Mouse (Mus musculus) NIH3T3 (cell line): Measurements from ENCODE around the gene Plcb4.

Source experiments
- DNase-seq: peaks from one replicate; pipeline ENCODE4 v3.0.0-alpha.2; 2012; ENCODE audit warnings: low read depth

Plcb4 gene

DNA sequence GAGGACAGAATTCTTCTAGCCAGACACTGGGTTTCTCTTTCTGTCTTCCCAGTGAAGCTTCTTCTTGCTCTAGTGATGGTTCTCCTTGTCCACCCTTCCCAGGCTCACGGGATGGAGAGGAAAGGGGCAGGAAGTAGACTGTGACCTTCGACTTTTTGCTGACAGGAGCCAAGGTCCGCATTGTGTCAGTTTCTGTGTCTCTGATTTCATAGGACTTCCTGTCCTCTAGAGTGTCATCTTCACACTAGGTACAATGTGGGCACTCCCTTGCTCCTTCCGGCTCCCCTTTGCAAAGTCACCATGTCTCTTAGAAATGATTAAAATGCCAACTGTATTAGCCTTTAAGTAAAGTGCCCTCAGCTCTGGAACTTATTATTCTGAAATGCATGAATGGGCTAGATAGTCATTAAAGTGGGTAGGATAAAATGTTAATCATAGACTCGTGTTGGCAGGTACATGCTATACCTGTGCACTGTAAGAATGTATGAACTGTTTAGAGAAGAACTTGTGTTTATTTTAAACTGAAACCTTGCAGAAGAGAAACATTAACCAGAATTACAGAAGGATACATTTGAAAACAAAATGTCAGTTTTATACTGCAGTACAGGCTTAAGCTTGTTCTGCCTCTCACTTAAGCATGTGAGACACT is 152.8 kb downstream of the Plcb4 start:
- no peak for DNase-seq

DNA sequence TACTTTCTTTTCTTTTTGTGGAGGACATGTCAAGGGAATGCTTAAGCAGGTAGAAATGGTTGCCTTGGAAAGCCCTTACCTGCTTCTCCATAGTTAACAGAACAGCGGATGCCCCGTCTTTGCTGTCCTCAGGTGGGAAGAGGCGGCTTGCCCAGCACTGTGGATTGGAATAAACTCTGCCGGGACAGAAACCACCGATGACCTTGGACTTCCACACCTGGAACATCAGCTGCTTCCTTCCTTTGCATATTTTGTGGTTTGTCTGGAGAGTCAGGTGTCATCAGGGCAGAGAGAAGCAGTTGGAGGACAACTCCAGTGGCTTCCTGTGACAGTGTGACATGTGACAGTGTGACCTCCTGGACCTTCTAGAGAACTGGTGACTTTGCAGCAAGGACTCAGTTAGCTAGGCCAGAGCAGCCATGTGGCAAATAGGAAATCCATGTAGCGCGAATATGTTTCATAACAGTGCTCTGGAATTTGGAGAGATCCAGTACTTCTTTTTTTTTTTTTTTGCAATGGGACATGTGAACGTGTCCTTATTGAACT is 154.0 kb downstream of the Plcb4 start:
- DNase-seq = no peak

GRCm38 (mm10) chr2:135820691-135821090 is 161.9 kb downstream of the Plcb4 start:
- DNase-seq = no peak

GRCm38 (mm10) chr2:135823690-135824089 is 164.9 kb downstream of the Plcb4 start:
- no peak for DNase-seq

DNA sequence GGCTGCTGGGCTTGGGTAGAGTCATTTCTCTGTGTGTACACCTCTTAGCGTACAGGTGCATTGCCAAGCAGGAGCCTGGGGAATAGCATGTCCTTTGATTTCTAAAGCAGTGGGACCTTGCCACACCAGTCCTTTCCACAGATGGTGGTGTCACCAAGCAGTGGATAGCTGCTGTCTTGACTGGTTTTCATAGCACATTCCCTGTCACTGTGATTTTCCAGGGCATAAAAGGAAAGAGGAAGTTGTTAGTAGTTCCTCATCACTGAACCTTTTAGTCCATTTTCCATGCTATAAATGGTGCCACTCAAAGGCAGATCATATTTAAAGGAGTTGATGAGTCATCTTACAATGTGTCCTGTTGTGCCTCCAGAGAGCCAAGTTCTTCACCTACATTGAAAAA is 165.9 kb downstream of the Plcb4 start:
- DNase-seq = no peak

DNA sequence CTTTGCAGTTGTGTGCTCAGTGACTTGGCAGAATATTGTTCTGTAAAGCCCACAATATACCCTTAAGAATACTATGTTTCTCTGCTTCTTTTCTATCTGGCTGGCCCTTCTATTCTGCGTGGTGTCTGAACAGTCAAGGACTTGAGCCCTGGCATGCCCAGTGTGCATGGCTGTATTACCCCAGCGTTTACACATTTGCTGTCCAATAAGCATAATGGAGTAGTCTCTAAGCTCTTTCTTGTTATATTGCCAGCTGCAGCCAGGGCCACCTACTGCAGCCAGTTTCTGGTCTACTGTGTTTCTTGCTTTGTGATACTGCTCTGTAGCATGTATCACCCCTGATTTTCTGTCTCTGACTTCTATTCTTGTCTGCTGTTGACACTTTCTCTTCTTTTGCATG is 166.8 kb downstream of the Plcb4 start:
- DNase-seq = no peak

DNA sequence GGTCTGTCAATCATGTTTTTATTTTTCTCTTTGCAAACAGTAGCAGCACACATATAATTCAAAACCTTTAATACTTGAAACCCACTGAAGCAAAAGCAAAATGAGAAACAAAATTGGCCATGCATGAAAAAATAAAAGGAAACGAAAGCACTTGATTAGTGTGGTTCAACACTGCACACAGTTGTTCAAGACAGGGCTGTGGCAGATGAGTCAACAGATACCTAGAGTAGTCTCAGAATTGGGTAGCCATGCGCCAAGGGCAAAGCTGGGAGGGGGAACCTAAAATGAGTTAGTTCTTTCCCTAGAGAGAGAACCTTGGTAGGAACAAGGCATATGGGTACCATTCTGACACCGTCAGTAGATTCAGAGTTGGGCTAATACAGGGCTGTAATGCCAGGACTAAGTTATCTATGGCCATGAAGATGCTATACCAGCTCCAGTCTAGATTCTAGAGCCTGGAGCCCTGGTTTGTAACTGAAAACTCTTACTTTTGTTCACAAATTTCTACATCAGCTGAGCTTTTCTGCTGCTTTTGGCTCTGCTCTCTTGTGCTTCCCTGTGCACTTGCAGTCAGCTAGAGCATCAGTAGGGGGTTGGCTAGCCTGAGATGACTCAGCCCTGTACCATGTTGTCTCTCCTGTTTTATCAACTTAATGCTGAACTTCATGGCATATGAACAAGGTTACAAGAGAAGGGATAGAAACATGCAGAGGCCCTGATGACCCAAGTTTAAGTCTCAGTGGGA is 168.0 kb downstream of the Plcb4 start:
- DNase-seq = peak; percentile 35

DNA sequence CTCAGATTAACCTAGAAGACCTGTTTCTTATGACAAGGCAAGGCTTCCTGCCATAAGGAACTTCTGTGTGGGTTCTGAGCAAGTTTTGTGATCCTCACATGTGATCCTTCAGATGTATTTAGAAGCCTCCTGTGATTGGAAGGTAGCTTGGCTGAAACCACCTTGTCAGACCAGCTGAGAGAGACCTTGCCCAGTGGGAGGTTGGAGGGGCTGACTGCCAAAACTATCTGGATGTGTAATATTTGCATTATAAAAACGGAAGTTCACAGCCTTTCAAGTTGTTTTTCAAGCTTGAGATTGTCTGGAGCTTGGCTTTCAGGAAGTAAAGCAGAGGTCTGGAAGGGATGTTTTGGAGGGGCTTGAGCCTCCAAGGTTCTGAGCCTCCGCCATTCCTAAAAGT is 169.6 kb downstream of the Plcb4 start:
- DNase-seq = no peak

DNA sequence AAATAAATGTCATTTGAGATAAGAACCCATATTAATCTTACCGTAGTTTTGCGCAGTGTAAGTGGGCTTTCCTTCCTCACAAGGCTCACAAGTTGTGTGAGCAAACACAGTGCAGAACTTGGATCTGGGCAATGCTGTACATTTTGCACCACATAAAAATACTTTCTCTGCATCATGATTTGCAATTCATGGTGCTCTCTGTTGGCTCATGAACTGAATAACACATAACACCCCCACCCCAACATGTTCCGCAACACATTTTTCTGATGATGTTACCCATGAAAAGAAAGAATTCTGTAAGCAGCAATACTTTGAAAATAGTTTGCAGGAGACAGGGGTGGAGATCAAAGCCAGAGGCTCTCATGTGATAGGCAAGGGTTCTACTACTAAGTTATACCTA is 174.9 kb downstream of the Plcb4 start:
- DNase-seq = no peak

- DNase-seq = no peak
Measured at GRCm38 (mm10) chr2:135834435-135834834, 175.6 kb downstream of the Plcb4 start.

DNA sequence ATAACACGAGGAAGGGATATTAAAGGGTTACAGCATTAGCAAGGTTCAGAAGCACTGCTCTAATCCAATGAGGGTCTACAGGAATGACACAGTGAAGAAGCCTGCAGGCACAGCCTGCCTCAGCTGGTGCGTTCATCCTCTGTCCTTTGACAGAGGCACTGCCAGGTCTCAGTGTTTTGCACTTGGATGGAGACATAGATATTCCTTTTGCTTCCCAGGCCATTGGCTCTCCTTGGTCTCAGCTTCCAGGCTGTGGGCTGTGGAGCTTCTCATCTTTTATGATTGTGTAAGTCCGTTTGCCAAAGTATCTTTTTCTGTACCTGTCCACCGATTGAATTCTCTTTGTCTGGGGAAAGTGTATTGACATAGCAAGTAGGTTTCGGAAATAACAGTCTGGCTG is 177.1 kb downstream of the Plcb4 start:
- no peak for DNase-seq

- no peak for DNase-seq
Measured at GRCm38 (mm10) chr2:135836426-135836825, 177.6 kb downstream of the Plcb4 start.

- no peak for DNase-seq
Measured at GRCm38 (mm10) chr2:135837730-135838129, 178.9 kb downstream of the Plcb4 start.

- no peak for DNase-seq
Measured at GRCm38 (mm10) chr2:135838135-135838534, 179.3 kb downstream of the Plcb4 start.

DNA sequence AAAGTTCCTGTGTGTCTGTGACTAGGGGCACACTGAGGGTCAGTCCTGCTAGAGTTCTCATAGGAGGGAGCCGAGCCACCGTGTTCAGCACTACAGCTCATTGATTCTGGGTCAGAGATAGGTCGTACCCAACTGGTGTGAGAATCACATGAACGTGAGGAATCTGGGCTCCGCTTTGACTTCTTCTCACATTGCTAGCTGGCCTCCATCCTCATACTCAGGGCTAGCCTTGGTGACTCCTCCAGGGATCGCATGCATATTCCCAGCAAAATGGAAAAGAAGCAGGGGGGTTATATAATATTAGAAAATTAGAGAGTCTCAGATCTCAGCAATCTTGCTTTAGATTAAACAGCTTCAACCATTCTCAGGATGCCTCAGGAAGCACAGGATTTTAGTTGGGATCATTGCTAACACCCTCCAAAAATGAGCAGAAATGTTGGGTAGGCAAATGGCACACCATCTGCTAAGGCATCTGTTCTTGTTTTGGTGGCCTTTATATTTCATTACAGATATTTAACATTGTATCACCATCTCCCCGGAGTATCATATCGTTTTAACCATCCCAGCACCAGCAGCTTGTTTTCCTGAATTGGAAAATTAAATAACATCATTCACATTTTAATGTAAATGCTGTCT is 180.0 kb downstream of the Plcb4 start:
- no peak for DNase-seq

- DNase-seq = no peak
Measured at GRCm38 (mm10) chr2:135843721-135844120, 184.9 kb downstream of the Plcb4 start.

DNA sequence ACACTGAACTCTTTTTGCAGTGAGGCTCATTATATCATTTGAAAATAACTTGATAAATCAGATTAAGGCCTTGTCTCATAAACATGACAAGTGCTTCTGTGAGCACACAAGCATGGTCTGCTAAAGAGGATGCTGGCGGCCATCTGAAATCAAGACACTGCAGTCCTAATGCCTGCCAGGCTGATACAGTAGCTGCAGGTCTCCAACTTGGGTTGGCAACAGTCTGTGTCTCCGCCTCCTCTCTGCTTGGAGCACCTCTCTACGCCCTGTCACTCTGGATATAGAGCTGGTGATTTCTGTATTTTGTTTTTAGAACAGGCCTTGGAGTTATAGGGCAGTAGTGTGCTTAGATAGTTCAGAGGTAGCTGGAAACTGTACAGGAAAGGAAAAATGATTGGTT is 188.1 kb downstream of the Plcb4 start:
- no peak for DNase-seq

- DNase-seq = no peak
Measured at GRCm38 (mm10) chr2:135847738-135848137, 188.9 kb downstream of the Plcb4 start.

DNA sequence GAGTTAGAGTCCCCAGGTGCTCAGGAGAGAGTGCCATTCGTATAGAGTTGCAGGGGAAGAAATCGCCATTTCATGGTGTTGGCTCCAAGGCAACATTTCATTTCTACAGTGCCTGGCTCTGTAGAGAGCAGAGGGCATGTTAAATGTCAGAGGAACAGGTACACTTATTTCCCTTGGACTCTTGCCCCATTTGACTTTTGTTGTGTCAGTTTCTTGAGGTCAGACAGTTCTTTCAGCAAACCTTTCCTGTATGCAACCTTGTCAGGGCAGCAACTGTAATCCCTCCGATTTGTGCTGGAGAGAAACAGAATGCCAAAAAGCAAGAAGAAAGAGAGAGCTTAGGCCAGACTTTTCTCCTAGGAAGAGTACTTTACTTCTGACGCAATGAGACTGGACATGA is 189.4 kb downstream of the Plcb4 start:
- no peak for DNase-seq

DNA sequence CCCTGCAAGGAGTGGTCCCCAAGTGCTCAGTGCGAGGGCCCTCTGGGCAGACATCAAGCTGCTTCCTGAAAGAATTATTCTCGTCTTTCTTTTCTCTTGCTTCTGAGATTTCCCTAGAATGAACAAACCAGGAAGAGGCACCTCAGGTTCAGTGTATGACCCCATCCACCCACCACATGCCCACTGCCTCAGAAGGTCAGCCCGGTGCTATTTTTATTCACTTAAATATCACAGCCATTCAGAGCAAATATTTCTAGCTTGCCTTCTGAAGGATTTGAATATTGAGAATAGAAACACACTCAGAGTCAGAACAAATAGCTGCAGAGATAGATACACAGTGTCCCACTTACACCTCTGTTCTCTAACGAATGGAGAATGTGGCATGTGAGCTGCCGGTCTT is 193.2 kb downstream of the Plcb4 start:
- no peak for DNase-seq

DNA sequence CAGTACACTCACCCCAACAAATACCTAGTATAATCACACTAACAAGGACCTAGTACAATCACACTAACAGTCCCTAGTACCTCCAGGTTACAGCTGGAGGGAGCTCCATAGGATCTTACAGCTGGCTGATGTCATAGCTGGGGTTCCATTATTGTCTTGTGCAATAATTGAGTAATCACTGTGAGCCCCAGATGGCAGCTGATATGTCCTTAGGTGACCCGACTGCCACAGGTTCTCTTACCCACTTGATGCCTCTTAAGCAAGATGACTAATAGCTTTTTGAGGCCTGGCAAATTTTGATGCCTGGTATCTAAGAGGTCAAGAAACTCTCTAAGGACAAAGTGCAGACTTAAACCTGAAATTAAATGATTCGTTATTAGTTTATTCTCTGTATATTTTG is 194.3 kb downstream of the Plcb4 start:
- no peak for DNase-seq

GRCm38 (mm10) chr2:135854059-135854458 is 195.2 kb downstream of the Plcb4 start:
- no peak for DNase-seq

DNA sequence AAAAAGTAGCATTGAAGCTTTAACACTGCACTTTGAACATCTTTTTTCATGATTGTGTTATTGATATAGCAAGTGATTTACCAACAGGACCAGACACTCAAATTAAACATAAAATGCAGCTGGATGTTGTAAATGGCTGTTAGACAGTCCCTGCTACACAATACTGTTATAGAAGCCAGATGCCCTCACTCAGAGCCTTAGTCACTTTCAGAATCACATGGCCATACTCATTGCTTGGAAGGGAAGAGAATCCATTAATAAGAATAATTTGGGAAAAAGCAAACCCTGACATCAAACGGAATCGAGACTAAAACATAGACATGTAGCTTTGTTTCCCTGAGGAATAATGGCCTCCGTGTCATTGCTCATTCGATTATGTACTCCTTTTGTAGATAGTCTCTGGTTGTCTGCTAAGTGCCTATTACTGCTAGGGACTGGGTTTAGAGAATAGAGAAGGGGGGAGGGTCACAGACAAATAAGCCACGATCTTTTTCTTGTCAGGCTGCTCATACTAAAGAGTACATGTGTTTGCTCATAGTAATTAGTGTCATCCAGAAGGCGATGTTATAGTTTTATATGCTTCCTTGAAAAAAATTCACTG is 197.2 kb downstream of the Plcb4 start:
- DNase-seq = no peak
